Mouse (Mus musculus) intestine, postnatal 0 days (tissue): ENCODE measurements around the gene Mettl13. TPM values are rescaled to one million over a fixed set of nuclear protein-coding genes. Genes with fewer than 3 reads are reported as not detected.

Experiments
- ATAC-seq: fragments of 200-750 bp; cut with Nextera tagmentation; 2 replicates; pipeline ENCODE4 v1.8.0; 2017; ENCODE audit warnings: mild to moderate bottlenecking, moderate TSS enrichment, moderate library complexity
- H3K27ac ChIP-seq: fragments of 300-500 bp; sonication (generic); 2 replicates; pipeline ENCODE4 v1.5.1; 2014; ENCODE audit warnings: mild to moderate bottlenecking, low read depth, low read length, moderate library complexity
- H3K27me3 ChIP-seq: fragments of 300-500 bp; sonication (generic); replicated peaks from 2 replicates; pipeline ENCODE4 v1.6.1; 2014; ENCODE audit warnings: low read length, mixed read lengths; ENCODE audit not compliant: control insufficient read depth, insufficient read depth
- H3K36me3 ChIP-seq: fragments of 300-500 bp; sonication (generic); 2 replicates; pipeline ENCODE4 v1.6.1; 2014; ENCODE audit warnings: mild to moderate bottlenecking, moderate library complexity; ENCODE audit not compliant: control insufficient read depth, insufficient read depth
- H3K4me1 ChIP-seq: fragments of 300-500 bp; sonication (generic); replicated peaks from 2 replicates; pipeline ENCODE4 v1.6.1; 2014; ENCODE audit warnings: antibody characterized with exemption, low read length, mixed read lengths; ENCODE audit not compliant: control insufficient read depth, insufficient read depth
- H3K4me2 ChIP-seq: fragments of 300-500 bp; sonication (generic); replicated peaks from 2 replicates; pipeline ENCODE4 v1.6.1; 2014; ENCODE audit warnings: low read depth, mild to moderate bottlenecking, moderate library complexity
- H3K4me3 ChIP-seq: fragments of 300-500 bp; sonication (generic); 2 replicates; pipeline ENCODE4 v1.5.1; 2014; ENCODE audit warnings: low read depth, low read length
- H3K9ac ChIP-seq: fragments of 300-500 bp; sonication (generic); 2 replicates; pipeline ENCODE4 v1.6.1; 2014; ENCODE audit warnings: mild to moderate bottlenecking, low read depth, low read length
- H3K9me3 ChIP-seq: fragments of 300-500 bp; sonication (generic); 2 replicates; pipeline ENCODE4 v1.6.1; 2016; ENCODE audit warnings: mixed run types; ENCODE audit not compliant: control insufficient read depth
- CTCF ChIP-seq: sonication (generic); IDR thresholded peaks from 2 replicates; pipeline ENCODE4 v1.5.1; 2016; ENCODE audit warnings: low read depth, mild to moderate bottlenecking, control low read depth, antibody characterized with exemption, moderate library complexity
- WGBS: fragments of 180-500 bp; shearing (Covaris S2); extraction: QIAGEN DNeasy Blood & Tissue Kit; methylation state at CpG from one replicate; pipeline ENCODE4 v1.1.7; 2014; 5-methylcytosine and 5-hydroxymethylcytosine counted together
- polyA plus RNA-seq: library from polyadenylated mRNA; unstranded; fragments of >200 nt; fragmentation: Nextera tagmentation; extraction: Ambion mirVana; gene quantifications from 2 replicates; pipeline ENCODE4 v1.2.1, GENCODE M21; 2015

The Mettl13 gene
- polyA plus RNA-seq, 1 experiment from 2014 or later = 5.9 TPM

GRCm38 (mm10) chr1:162582884-162583283 is 34.5 kb upstream of the Mettl13 start:
- Histone ChIP-seq H3K9me3 (no peaks in the 10 kb centered on the region), H3K4me3 (no peak overlapping the region), H3K36me3 (peaks cover 16% of the 10 kb centered on the region), H3K27ac (no peak overlapping the region), H3K27me3 (no peaks in the 10 kb centered on the region), H3K9ac (no peak overlapping the region), H3K4me2 (no peak overlapping the region), H3K4me1 (no peaks in the 10 kb centered on the region)
- WGBS = 78% methylated on average over 2 of the region's 2 CpGs
- TF ChIP-seq CTCF = peak; percentile 28; the same call in 1 of the 2 replicates
- ATAC-seq = no peak

DNA sequence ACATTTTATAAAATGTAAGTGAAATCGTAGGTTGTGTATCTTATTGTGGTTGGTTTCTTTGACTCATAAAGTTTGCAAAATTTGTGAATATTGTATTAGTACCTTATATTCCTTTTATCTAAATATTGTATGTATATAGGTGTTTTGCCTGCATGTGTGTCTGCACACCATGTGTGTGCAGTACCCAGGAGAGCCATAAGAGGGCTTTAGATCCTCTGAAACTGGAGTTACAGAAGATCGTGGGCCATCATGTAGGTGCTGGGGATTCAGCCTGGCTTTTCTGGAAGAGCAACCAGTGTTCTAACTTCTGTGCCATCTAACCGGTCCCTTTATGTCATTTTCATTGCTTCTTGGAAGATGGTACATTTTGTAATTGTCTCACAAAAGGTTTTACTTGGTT is 26.7 kb upstream of the Mettl13 start:
- no peaks in the 10 kb centered on the region for H3K4me1 ChIP-seq
- no peak overlapping the region for H3K27ac ChIP-seq
- 0 out of 2 replicates have a peak, but pooled peaks have one; percentile 18 for TF ChIP-seq CTCF
- H3K9me3 ChIP-seq = no peaks in the 10 kb centered on the region
- peaks cover 12% of the 10 kb centered on the region for H3K36me3 ChIP-seq
- H3K27me3 ChIP-seq = no peaks in the 10 kb centered on the region
- H3K9ac ChIP-seq = no peak overlapping the region
- 97% methylated on average over 3 of the region's 3 CpGs for WGBS
- no peak overlapping the region for H3K4me3 ChIP-seq
- no peak overlapping the region for H3K4me2 ChIP-seq
- ATAC-seq = no peak

DNA sequence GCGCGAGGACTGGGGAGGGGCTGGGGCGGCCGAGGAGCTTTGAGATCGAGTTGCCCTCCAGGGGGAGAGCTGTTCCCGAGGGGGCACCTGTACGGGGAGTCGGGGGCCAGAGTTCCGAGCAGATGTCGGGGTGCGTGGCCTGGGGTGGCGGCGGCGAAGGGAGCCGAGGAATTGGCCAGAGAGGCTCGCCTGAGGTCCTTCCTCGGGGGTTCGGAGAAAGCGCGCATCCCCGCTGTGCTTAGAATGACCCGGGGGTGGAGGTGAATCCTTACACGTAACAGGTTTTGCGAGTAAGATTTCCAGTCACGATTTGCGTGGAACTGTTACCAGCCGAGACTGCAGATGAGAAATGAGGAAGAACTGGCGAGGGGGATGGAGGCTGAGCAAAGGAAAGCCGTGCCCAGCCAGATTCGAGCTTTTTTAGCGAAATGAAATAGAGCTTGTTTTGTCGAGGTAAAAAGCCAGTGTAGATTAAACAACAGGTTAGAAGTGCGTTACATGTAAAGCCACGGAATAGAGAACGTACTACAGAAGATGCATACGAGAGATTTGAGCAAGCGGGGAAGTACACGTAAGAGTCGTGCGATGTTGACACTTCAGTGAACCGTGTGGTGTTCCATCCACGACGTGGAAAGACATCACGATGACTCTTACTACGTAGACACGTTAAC is 22.7 kb upstream of the Mettl13 start:
- H3K36me3 ChIP-seq = peaks cover 4% of the 10 kb centered on the region; the same call in 1 of the 2 replicates
- H3K27ac ChIP-seq = peak overlapping the region; percentile 74
- H3K9me3 ChIP-seq = no peaks in the 10 kb centered on the region
- no peaks in the 10 kb centered on the region for H3K4me1 ChIP-seq
- H3K9ac ChIP-seq = peak overlapping the region; percentile 90
- no peak for TF ChIP-seq CTCF
- no peaks in the 10 kb centered on the region for H3K27me3 ChIP-seq
- WGBS = 0% methylated on average over 46 of the region's 46 CpGs
- ATAC-seq = peak; percentile 25; the same call in 1 of the 2 replicates
- H3K4me3 ChIP-seq = peak overlapping the region; percentile 99
- H3K4me2 ChIP-seq = peak overlapping the region; percentile 86

GRCm38 (mm10) chr1:162570260-162570748 is 22.0 kb upstream of the Mettl13 start, which contains the start of gene Vamp4:
Vamp4 (plus strand) TSS chr1:162570515.
- Histone ChIP-seq H3K9me3 (no peaks in the 10 kb centered on the region), H3K4me1 (no peaks in the 10 kb centered on the region), H3K36me3 (peaks cover 4% of the 10 kb centered on the region; the same call in 1 of the 2 replicates), H3K9ac (peak within 1 kb of the TSS; percentile 90), H3K4me2 (peak within 1 kb of the TSS; percentile 86), H3K27ac (peak within 1 kb of the TSS; percentile 74), H3K4me3 (peak within 1 kb of the TSS; percentile 99), H3K27me3 (no peaks in the 10 kb centered on the region)
- peak; percentile 99 for ATAC-seq
- under 1% methylated on average over 42 of the region's 43 CpGs for WGBS
- peak; percentile 79 for TF ChIP-seq CTCF

DNA sequence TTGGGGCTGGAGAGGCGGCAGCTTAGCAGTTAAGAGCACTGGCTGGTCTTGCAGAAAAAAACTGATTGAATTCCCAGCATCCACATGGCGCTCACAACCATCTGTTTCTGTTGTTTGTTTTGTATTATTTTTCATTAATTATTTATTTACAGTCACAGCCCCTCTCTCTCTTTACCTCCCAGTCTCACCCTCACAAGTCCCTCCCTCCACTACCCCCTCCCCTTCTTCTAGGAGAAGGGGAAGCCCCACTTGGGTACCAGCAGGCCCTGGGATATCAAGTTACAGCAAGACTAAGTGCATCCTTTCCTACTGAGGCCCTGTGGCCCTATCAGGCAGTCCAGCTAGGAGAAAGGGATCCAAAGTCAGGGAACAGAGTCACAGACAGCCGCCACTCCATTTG is 19.0 kb upstream of the Mettl13 start:
- Histone ChIP-seq H3K4me3 (no peak overlapping the region), H3K27ac (no peak overlapping the region), H3K9me3 (no peaks in the 10 kb centered on the region), H3K4me2 (no peak overlapping the region), H3K4me1 (no peaks in the 10 kb centered on the region), H3K36me3 (no peaks in the 10 kb centered on the region), H3K9ac (no peak overlapping the region), H3K27me3 (no peaks in the 10 kb centered on the region)
- no peak for TF ChIP-seq CTCF
- 56% methylated on average over 3 of the region's 3 CpGs for WGBS
- ATAC-seq = no peak

- Histone ChIP-seq H3K9ac (no peak overlapping the region), H3K4me3 (no peak overlapping the region), H3K27ac (no peak overlapping the region), H3K4me2 (no peak overlapping the region), H3K9me3 (no peaks in the 10 kb centered on the region), H3K36me3 (no peaks in the 10 kb centered on the region), H3K4me1 (no peaks in the 10 kb centered on the region), H3K27me3 (no peaks in the 10 kb centered on the region)
- no peak for TF ChIP-seq CTCF
- 53% methylated on average over 3 of the region's 3 CpGs for WGBS
- no peak for ATAC-seq
These were observed 16.6 kb upstream of the Mettl13 start for GRCm38 (mm10) chr1:162564992-162565391.
